Mouse (Mus musculus): ENCODE measurements at regions not wholly inside any gene's neighbourhood (a gene's known extent, or its start where the extent isn't known, plus 50 kb on each side); places are given as distances from the start of the nearest gene placed in this dataset.

DNA sequence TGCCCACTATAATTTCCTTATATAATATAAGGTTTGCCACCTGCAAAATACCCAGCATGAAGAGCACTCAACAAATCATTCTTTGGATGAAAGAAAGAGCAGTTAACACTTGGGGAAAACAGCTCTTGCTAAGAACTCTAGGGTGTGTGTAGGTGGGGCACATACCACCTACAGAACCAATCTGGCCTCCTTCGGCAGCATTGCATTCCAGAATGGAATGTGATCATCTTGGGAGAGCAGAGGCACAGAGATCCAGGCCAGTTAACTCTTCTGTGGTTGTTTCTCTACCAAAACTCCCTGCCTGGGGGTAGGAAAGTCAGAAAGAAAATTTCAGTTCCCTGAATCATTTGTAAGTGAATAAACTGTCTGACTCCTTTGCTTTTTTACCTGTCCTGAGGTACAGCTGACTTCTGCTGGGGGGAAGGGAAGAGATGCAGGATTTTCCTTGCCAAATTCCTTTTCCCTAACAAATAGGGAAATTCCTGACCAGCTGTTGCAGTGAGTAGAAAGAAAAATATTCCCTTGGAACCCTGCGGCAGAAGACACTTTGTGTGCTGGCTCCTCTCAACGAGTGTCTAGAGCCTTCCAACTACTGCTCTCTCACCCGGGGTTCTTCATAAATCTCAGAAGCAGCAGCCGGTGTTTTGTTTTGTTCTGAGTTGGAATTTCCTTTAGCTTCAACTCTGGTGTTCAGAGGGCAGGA, 112.8 kb upstream of the Frmd6 start:
- DNase-seq (ENCODE audit: low spot score in 2 of 2) = peak in 1 of 2 experiments; percentile 34

DNA sequence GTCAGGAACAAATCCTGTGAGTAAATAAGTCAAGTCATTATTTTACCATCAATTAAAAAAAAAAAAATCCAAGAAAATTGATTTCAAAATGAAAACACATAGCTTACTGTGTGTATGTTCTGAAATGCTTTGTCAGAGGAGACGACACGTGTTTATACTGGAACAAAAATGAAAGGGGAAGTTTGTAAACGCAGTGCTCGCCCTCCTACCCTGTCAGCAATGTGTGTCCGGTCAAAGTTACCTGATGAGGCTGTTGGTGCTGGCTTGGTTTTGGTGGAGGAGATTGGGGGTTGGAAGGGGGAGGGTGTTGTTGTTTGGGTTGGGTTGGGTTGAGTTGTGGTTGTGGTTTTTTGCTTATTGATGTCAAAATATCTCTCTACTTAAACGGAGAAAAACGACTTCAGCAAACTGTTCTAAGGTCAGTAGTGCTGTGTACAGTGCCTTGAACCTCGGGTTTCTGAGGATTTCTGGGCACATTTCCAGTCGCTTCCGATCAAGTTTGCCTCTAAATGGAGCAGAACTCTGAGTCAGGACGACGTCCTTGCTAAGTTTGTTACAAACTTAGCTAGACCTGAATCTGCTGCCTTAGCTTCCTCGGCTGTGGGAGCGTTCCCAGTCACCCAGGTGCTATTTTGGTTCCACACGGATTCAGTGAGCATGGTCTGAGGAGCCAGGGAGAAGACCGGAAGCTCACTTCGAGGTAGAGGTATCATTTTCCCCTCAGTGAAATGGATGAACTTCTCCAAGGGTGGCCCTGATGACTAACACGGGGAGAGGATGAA, 111.6 kb upstream of the Frmd6 start:
- DNase-seq (ENCODE audit: low spot score in 2 of 2) = no peak

GRCm38 (mm10) chr12:70714281-70714679, 111.0 kb upstream of the Frmd6 start:
- peak in 1 of 2 experiments; percentile 42 for DNase-seq (ENCODE audit: low spot score in 2 of 2)

DNA sequence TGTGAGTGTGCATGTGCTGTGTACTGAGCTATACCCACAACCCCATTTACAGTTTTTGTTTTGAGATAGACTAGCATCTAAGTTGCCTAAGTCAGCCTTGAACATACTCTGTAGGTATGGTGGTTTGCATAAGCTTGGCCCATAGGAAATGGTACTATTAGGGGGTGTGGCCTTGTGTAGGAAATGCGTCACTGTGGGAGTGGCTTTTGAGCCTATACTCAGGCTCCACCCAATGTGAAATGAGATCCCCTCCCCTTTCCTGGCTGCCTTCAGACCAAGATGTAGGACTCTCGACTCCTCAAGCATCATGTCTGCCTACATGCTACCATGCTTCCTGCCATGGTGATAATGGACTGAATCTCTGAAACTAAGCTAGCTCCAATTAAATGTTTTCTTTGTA, 109.5 kb upstream of the Frmd6 start:
- no peak for DNase-seq (ENCODE audit: low spot score in 2 of 2)

GRCm38 (mm10) chr12:70718602-70719001, 106.7 kb upstream of the Frmd6 start:
- DNase-seq (ENCODE audit: low spot score in 2 of 2) = no peak

DNA sequence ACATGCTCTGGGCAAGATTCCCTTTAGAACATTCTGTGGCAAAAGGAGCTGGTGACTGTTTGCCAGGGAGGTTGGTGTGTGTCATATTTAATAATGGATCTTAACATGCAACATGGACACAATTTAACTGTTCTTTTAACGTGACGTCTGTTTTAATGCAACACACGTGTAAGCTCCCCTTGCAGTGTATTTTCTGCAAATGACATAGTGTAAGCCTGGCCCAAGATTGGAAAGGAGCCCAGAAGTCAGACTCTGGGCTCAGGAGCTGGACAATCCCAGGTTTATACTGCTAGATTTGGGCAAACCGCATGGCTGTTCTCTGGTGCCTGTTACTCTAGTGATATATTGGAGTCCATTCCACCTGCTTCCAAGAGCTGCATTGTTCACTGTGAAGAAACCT, 106.1 kb upstream of the Frmd6 start:
- DNase-seq (ENCODE audit: low spot score in 2 of 2) = peak in 1 of 2 experiments; percentile 34

GRCm38 (mm10) chr12:70720178-70720894, 105.0 kb upstream of the Frmd6 start:
- DNase-seq (ENCODE audit: low spot score in 2 of 2) = no peak

GRCm38 (mm10) chr12:70725326-70725725, 100.0 kb upstream of the Frmd6 start:
- no peak for DNase-seq (ENCODE audit: low spot score in 2 of 2)

DNA sequence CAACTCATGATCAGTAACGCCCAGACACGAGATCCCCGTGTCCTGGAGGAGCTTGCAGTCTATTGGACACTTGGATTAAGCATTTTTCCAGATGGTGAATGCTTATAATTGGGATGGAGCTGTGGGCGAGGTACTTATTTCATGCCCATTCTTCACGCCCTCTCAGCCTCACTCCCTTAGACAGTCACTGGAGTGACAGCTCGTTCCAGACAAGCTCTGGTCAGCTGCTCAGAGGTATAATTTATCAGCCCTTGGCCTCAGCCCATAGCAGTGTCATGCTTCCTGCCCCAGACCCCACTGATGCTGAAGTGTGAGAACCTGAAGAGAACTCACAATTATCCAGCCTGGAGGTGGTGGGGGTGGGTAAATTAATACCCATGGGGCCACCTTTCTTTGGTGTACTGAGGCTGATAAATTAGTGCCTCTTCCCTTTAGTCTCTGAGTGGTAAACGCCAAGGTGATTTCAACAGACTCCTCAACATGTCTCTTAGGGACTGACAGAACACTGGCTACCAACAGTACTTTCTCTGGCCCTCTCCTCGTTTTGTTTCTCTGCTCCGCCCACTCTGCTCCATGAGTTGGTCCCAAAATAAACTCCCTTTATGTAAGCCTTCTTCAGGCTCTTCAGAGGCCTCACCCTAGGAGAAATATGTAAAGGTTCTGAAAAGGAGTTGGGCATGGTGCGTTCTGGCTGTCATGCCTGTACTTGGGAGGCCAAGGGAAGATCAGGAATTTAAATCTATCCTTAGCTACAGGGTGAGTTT, 97.6 kb upstream of the Frmd6 start:
- no peak for DNase-seq (ENCODE audit: low spot score in 2 of 2)

DNA sequence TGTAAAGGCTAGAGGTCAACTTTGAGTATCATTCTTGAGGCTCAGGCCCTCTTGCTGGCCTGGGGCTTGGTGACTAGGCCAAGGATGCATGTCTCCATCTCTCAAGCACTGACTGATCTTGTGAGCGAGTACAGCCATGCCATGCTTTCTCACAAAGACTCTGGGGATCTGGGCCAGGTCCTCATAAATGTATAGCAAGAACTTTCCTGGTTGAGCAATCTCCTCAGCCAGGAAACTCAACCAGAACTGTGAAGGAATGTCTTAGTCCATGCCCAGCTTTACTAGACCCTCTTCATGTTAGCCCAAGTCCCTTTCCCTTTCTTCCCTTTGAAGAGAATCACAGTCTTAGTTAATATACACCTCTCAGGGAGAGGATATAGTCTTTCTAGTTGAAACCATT, 96.9 kb upstream of the Frmd6 start:
- DNase-seq (ENCODE audit: low spot score in 2 of 2) = no peak

GRCm38 (mm10) chr12:70729961-70730360, 95.4 kb upstream of the Frmd6 start:
- no peak for DNase-seq (ENCODE audit: low spot score in 2 of 2)

DNA sequence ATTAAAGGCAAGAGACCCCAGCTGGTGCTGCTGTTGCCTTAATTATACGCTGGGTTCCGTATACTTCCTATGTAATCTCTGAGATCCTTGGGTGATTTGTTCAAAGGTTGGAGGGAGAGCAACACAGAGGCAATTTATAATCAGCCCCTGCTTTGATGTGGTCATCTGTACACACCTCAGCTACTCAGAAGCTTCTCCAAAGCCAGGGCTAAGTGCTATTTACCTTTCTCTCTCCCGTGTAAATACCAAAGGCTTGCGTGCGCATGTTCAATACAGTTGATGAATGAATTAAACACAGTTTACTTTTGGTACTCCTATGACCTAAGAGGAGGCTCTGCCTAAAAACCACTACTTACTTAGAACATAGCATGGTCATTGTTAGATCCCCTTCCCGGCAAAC, 93.8 kb upstream of the Frmd6 start:
- no peak for DNase-seq (ENCODE audit: low spot score in 2 of 2)

GRCm38 (mm10) chr12:70732591-70732990, 92.7 kb upstream of the Frmd6 start:
- DNase-seq (ENCODE audit: low spot score in 2 of 2) = no peak

DNA sequence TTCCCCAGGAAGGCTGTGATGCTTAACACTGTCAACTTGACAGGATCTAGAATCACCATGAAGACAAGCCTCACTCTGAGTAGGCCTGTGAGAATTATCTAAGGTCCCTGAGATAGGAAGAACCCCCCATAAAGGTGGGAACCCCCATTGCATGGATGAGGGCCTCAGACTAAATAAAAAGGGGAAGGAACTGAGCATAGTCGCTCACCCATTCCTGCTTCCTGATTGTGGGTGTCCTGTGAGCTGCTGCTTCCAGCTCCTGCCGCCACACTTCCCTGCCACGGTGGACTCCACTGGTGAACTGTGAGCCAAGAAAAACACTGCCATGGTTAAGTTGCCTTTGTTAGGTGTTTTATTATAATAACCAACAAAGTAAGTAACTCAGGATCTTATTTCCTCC, 86.8 kb upstream of the Frmd6 start:
- DNase-seq (ENCODE audit: low spot score in 2 of 2) = no peak

- DNase-seq (ENCODE audit: low spot score in 2 of 2) = no peak
Measured at GRCm38 (mm10) chr12:70739316-70739715, 86.0 kb upstream of the Frmd6 start.

- DNase-seq (ENCODE audit: low spot score in 2 of 2) = no peak
Measured at GRCm38 (mm10) chr12:70739766-70740165, 85.5 kb upstream of the Frmd6 start.

DNA sequence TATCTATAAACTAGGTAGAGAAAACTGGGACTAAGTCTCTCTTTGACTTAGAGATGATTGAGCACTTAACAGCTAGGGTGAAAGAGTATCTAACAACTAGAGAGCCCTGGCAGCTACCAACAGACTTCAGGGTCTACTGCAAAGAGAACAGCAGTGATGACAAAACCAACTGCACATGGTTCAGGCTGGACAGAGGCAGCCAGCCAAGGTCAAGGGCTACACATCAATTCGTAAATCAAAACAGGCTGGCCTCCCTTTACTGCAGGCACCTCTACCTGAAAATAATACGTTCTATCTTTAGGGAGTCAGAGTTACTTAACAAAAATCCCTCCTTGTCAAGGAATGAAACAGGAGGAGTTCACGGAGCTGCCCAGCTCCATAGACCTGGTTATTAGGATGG, 82.5 kb upstream of the Frmd6 start:
- DNase-seq (ENCODE audit: low spot score in 2 of 2) = no peak

DNA sequence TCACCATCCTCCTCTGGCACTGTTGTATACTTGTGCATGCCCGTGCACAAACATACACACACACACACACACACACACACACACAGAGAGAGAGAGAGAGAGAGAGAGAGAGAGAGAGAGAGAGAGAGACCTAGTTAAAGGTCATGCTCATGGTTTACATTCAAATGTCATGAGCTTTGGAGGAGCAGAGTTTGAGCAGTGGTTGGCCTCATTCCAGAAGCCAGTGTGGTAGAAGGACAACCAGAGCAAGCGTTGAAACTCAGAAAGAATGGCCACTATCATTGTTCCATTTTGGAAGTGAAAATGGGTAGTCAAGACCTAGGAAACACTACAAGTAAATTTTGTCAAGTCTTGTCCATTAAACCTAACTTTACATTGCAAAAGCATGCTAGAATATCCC, 79.6 kb upstream of the Frmd6 start:
- DNase-seq (ENCODE audit: low spot score in 2 of 2) = no peak

GRCm38 (mm10) chr12:70749651-70750050, 75.7 kb upstream of the Frmd6 start:
- DNase-seq (ENCODE audit: low spot score in 2 of 2) = no peak

DNA sequence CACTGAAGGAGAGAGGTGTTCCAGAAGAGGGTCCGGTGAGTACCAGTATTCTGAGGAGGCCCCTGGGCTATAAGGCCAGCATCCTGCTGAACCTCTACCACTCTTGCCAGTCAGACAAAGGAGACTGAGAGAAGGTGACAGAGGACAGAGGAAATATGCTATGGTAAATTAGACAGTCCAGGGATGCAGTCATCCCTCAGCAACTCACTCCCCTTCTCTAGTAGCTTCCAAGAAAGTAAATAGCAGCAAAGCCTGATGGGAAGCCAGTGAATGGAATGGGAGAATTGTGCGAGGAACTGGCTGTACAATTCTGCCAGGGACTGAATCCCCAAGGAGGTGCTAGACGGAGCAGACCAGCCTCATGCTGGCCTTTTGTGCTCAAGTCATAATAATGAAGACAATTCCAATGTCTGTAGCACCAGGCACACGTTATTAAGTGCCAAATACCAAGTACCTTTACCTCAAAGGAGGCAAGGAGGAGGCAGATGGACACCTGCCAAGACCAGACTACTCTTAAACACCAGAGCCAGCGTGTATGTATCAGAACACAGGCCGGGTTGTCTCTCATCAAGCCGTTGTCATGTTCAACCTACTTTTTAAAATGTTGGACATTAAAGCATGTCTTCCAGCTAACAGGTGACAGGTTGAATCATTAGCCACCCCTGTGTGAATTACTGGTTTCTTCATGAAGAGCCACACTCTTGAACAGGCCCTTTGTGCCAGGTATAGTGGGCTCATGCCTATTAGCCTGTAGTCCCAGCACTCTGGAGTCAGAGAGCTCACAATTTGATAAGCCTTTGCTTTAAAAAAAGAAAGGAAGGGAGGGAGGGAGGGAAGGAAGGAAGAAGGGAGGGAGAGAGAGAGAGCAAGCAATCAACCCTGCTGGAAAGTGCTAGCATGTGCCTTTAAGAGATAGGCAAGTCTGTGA, 74.4 kb upstream of the Frmd6 start:
- DNase-seq (ENCODE audit: low spot score in 2 of 2) = no peak
